Mouse (Mus musculus): ENCODE measurements at regions not wholly inside any gene's neighbourhood (a gene's known extent, or its start where the extent isn't known, plus 50 kb on each side); places are given as distances from the start of the nearest gene placed in this dataset.

GRCm38 (mm10) chr15:67305681-67306080 lies 805.0 kb upstream of the Lrrc6 start:
- no peak for DNase-seq (ENCODE audit: low spot score in 2 of 2)

DNA sequence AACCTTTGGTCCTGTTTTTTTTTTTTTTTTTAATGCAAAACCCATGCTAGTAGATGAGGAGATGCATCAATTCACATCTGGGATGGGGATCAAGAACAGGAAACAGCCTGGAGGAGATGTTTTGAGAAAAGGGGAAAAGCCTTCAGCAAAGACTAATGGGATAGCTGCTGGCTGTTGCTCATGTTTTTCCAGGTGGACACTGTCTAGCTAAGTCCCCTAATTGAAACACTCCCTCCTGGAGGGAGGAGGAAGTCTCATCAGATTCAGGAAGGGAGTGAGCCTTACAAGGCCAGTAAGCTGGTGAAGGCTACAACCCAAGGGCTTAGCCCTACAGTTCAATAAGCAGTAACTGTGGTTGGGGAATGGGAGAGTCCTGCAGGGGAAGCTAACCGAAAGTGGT lies 803.1 kb upstream of the Lrrc6 start:
- DNase-seq (ENCODE audit: low spot score in 2 of 2): no peak

DNA sequence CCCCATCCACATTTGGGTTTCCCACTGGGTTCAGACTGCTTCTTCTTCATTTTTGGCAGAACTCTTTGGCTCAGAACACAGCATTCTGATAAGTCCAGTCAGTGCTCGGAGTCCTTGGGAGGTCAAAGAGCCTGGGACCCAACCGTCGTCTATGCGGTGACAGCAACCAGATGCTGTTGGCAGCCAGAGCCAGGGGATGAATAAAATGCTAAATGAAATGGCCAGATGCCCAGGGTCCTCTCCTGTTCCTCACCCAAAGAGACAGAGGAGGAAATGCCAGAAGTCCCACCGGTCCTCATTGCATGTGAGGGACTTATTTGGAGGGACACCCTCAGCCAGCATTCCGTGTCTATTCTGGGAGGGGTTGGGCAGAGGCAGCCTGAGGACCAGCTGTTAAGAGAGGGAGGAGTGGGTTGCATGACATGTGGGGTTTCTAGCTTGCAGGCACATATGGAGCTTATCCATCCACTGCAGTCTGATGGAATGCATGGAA lies 801.2 kb upstream of the Lrrc6 start:
- DNase-seq (ENCODE audit: low spot score in 2 of 2): no peak

GRCm38 (mm10) chr15:67301024-67301423 lies 800.3 kb upstream of the Lrrc6 start:
- no peak for DNase-seq (ENCODE audit: low spot score in 2 of 2)

GRCm38 (mm10) chr15:67294797-67295196 lies 794.1 kb upstream of the Lrrc6 start:
- no peak for DNase-seq (ENCODE audit: low spot score in 2 of 2)

GRCm38 (mm10) chr15:67289749-67290148 lies 789.0 kb upstream of the Lrrc6 start:
- no peak for DNase-seq (ENCODE audit: low spot score in 2 of 2)

GRCm38 (mm10) chr15:67284941-67285340 lies 784.2 kb upstream of the Lrrc6 start:
- DNase-seq (ENCODE audit: low spot score in 2 of 2): no peak

GRCm38 (mm10) chr15:67283275-67283972 lies 782.7 kb upstream of the Lrrc6 start:
- no peak for DNase-seq (ENCODE audit: low spot score in 2 of 2)

- no peak for DNase-seq (ENCODE audit: low spot score in 2 of 2)
Observed at GRCm38 (mm10) chr15:67278869-67279268, 778.2 kb upstream of the Lrrc6 start.

DNA sequence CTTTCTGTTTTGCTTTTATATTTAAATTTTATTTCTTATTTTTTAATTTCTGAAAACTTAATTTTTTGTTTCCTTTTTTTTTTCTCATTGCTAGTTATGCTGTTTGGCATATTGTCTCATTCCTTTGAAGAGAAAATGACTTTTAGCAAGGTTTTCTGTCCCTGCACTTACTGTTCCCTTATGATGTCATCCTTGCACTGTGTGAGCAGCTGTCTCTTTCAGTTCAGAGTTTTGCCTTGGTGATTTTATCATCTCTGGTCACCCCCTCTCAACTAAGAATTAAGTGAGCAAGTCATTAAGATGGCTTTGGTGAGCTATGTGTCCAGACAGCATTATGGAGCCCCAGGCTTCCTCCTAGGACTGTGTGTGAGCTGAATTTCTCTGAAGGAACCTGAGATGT lies 774.3 kb upstream of the Lrrc6 start:
- no peak for DNase-seq (ENCODE audit: low spot score in 2 of 2)

GRCm38 (mm10) chr15:67272397-67272796 lies 771.7 kb upstream of the Lrrc6 start:
- DNase-seq (ENCODE audit: low spot score in 2 of 2): no peak

DNA sequence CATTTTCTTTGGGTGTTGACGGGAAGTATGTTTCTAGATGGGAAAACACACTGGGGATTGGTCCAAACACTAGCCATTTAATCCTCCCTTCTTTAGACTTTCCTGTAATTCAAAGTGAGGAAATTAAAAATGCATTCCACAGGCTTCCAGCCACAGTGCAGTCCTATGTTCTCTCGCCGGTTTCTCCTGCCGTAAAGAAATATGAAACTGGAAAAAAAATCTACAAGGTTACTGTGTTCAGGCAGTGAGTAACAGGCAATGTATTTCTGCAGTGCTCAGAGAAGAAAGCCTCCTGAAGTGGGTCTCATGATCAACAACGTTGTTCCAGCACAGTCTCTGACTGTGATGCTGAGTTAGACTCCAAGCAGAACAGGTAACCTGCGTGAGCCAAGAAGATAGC lies 763.0 kb upstream of the Lrrc6 start:
- DNase-seq (ENCODE audit: low spot score in 2 of 2): no peak

DNA sequence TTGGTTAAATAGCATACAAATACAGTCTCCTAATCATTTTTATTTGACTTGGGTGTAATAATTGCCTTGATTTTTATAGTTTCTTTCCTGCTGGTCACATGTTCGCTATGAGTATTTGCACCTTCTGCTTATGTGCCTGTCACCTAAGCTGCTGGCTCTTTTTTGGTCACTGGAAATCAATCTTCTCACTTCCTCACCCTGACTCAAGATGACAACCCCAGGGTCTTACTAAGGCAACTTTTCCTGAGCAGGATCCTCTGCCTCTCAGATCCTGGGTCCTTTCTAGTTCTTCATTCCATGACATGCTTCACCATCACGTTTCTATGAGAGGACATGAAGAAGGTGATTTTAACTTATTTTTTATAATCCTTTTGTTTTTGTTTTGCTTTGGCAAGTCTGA lies 762.6 kb upstream of the Lrrc6 start:
- no peak for DNase-seq (ENCODE audit: low spot score in 2 of 2)

- no peak for DNase-seq (ENCODE audit: low spot score in 2 of 2)
Observed at GRCm38 (mm10) chr15:67262269-67262668, 761.6 kb upstream of the Lrrc6 start.

DNA sequence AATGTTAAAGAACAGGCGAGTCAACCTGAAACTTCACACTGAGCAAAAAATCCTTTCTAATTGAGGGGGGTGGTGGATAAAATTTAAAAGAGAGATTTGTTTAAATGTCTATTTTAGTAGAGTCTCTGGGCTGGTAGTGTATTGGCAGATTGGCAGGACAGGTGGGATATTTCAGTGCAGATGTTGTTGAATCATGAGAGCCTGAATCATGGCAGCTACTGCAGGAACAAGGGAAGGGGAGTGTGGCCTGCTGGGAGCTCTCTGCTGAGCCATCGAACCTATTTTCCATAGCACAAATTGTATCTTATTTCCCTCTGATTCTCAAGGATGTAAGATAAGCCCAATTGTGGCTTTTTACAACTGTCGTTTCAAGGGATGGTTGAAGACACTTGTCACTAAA lies 760.0 kb upstream of the Lrrc6 start:
- DNase-seq (ENCODE audit: low spot score in 2 of 2): no peak

DNA sequence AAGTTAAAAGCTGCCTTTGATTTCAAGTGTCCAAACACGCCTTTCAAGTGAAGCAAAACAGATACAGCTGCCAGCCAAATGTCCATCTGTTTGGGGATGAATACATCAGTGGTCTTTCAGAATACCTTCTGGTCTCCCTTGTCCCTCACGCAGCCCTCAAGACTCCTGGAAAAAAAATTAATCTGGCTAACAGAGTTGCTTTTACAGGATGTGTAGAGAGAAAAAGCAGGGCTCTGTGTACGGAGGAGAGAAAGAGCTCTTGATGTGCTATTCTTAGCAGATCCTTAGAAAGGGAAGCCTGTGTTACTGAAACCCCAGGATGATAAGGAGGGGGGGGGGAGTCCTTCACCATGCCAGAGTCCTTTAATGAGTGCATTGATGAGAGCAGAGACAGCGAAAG lies 748.4 kb upstream of the Lrrc6 start:
- DNase-seq (ENCODE audit: low spot score in 2 of 2): no peak

GRCm38 (mm10) chr15:67248471-67248870 lies 747.8 kb upstream of the Lrrc6 start:
- no peak for DNase-seq (ENCODE audit: low spot score in 2 of 2)

- no peak for DNase-seq (ENCODE audit: low spot score in 2 of 2)
Observed at GRCm38 (mm10) chr15:67245658-67246268, 745.1 kb upstream of the Lrrc6 start.

DNA sequence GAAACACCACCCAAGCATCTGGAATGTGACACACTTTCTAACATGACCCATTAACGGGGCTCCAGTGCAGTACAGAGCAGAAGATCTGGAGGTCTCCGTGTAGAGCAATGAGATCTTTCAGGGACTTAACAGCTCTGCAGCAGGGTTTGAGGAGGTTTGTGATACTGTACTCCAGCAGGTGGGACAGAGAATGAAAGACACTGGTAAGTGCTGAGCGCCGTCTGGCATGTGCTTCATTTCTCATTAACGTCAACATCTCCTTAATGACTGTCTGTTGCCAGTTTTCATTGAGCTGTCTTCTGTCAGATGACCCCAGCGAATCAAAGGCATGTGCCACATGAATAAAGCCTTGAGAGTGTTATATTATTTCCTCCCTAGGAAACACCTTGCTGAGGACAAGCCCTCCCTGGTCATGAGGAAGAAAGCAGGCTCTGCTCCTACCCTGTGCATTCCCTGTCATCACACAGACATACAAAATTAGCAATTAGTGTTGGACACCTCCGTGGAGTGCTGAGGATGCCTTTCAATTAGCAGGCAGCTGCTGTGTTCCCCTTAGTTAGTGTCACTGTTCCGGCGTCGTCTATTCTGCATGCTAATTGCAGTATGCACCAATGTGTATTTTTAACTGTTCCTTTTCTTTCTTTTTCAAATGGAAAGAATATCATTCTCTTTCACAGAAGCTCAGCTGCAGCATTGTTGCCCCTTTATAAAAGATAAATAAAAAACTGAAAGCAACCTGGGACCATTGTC lies 744.4 kb upstream of the Lrrc6 start:
- DNase-seq (ENCODE audit: low spot score in 2 of 2): no peak

GRCm38 (mm10) chr15:67235107-67235785 lies 734.5 kb upstream of the Lrrc6 start:
- no peak for DNase-seq (ENCODE audit: low spot score in 2 of 2)

DNA sequence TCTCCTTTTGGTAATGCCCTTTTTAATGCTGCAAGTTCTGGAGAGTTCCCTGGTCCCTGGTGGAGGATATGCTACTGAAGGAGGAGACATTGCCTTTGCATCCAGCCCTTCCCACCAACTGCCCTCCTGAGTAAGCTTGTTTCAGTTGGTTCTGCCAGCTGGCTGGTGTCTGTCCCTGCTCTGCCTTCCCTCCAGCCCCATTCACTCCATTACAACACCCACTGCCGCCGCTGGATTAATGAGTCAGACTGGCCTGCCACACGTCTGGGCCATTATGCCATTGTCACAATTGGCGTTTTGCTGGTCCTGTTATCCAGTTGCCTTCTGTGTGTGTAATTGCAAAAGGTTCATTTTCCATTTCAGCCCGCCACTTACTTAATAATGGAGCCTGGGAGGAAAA lies 728.6 kb upstream of the Lrrc6 start:
- no peak for DNase-seq (ENCODE audit: low spot score in 2 of 2)

GRCm38 (mm10) chr15:67228633-67229032 lies 727.9 kb upstream of the Lrrc6 start:
- no peak for DNase-seq (ENCODE audit: low spot score in 2 of 2)

Measured in adrenal gland, postnatal 4 days (tissue).